Mouse (Mus musculus) left cerebral cortex, adult 2 months (tissue): Measurements from ENCODE around the gene Tbc1d19. TPM values are rescaled to one million over a fixed set of nuclear protein-coding genes. Genes with fewer than 3 reads are reported as not detected.
A peak's percentile ranks its signal among the peaks of the same experiment; 100 is the strongest.

Experiments
- DNase-seq, 2 experiments: peaks; one replicate each; pipeline ENCODE4 v3.0.0; 2021 to 2022; ENCODE audit warnings: low spot score in 2 of 2, mixed read lengths in 1 of 2; ENCODE audit errors: extremely low spot score in 1 of 2
- H3K27ac ChIP-seq: fragments of 200-600 bp; 2 replicates; pipeline ENCODE4 v1.8.1; 2022
- H3K4me3 ChIP-seq: fragments of 200-600 bp; 2 replicates; pipeline ENCODE4 v1.8.1; 2022
- CTCF ChIP-seq: fragments of 200-600 bp; IDR thresholded peaks from 2 replicates; pipeline ENCODE4 v1.8.1; 2022; ENCODE audit warnings: antibody characterized with exemption, mild to moderate bottlenecking, moderate library complexity
- intact Hi-C: fragments of 180-260 bp; cut with DNase I; formaldehyde crosslinking; loops from one replicate; pipeline ENCODE4 v1.15.1; 2025
- total RNA-seq, 2 experiments: library from RNA; stranded (reverse); gene quantifications; 2 replicates each; pipeline ENCODE4 v1.2.3; 2021

The Tbc1d19 gene
- total RNA-seq, 2 experiments from 2014 or later, result 45.2 to 48.7 TPM

DNA sequence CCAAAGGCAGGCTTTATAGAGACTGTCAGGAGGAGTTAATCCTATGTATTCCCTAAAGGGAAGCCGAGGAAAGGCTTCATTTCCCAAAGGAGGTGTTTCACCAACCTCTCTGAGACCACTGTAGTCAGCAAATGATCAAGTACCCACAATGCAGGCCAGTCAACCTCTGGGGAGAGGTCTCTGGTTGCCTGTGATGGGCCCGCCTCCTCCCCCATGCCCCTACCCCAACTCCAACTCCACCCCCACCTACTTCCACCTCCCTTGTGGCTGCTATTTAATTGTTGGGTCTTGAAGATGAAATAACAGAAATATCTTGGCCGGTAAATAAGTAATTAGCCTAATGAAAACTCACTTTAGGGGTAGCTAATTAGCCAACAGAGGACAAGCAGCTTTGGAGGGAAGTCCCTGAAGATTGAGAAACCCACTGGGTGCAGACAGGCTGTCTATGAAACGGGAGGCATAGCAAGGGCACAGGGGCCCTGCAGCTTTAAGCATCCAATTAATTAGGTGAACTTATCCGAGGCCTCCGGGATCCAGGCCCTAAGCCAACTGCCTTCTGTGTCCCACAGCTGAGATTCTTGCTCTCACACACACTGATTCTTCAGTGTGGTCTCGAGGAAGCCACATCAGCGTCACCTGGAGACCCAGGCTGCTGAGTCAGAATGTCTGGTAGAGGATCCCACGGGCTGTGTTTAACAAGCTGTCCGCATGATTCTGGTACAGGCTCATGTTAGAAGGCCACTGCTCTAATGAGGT lies 112.9 kb downstream of the Tbc1d19 start:
- no peak for DNase-seq
- H3K27ac ChIP-seq, result no peak overlapping the region
- intact Hi-C loops, result no loop called here
- no peak for TF ChIP-seq CTCF
- H3K4me3 ChIP-seq, result no peak overlapping the region

GRCm38 (mm10) chr5:53924005-53924404 lies 114.6 kb downstream of the Tbc1d19 start:
- intact Hi-C loops, result no loop called here
- DNase-seq, result no peak
- no peak overlapping the region for H3K4me3 ChIP-seq
- H3K27ac ChIP-seq, result no peak overlapping the region
- peak; percentile 34 for TF ChIP-seq CTCF

GRCm38 (mm10) chr5:53926301-53926855 lies 117.0 kb downstream of the Tbc1d19 start:
- Histone ChIP-seq H3K4me3 (no peak overlapping the region), H3K27ac (no peak overlapping the region)
- DNase-seq, result no peak
- intact Hi-C loops, result no loop called here
- TF ChIP-seq CTCF, result no peak

- intact Hi-C loops, result no loop called here
- Histone ChIP-seq H3K27ac (no peak overlapping the region), H3K4me3 (no peak overlapping the region)
- DNase-seq, result no peak
- TF ChIP-seq CTCF, result no peak
Observed at GRCm38 (mm10) chr5:53927886-53928285, 118.5 kb downstream of the Tbc1d19 start.

DNA sequence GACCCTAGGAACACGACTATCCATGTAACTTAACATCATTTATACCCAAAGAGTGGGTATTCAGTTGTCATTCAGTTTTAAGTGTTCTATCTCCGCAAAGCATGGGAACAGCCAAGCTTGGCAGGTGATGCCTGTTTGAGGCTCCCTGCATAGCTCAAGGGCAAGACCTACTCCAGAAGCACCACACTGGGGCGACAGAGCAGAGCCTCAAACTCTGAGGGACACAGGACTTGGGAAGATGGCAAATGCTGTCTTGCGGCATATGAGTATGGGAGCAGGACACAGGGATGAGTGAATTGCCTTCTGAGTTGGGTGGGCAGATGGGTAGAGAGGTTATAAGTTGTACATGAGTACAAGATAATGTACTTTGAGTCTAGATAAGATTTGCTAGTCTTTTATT lies 119.1 kb downstream of the Tbc1d19 start:
- intact Hi-C loops, result no loop called here
- Histone ChIP-seq H3K4me3 (no peak overlapping the region), H3K27ac (no peak overlapping the region; the same call in 1 of the 2 replicates)
- TF ChIP-seq CTCF, result no peak; the same call in 1 of the 2 replicates
- no peak for DNase-seq

DNA sequence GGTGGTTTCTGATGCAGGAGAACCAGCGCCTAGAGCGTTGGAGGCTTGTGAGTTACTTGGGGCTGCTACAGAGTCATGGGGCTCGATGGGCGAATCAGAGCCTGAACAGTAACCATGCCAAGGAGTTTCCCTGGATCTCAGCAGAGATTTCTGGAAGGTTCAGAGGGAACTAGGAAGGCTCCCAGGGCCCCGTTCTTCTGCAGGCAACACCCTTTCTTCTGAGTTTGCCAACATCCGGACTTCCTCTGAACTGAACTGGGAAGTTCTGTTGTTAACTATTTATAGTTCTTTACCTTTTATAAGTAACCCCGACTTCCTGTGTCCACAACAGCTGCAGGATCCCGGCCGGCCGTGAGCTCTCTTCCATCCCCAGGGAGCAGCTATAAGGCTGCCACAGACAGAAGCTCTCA lies 119.8 kb downstream of the Tbc1d19 start:
- peak overlapping the region; percentile 7; the same call in 1 of the 2 replicates for H3K27ac ChIP-seq
- H3K4me3 ChIP-seq, result no peak overlapping the region
- no peak for DNase-seq
- intact Hi-C loops, result no loop called here
- TF ChIP-seq CTCF, result no peak

DNA sequence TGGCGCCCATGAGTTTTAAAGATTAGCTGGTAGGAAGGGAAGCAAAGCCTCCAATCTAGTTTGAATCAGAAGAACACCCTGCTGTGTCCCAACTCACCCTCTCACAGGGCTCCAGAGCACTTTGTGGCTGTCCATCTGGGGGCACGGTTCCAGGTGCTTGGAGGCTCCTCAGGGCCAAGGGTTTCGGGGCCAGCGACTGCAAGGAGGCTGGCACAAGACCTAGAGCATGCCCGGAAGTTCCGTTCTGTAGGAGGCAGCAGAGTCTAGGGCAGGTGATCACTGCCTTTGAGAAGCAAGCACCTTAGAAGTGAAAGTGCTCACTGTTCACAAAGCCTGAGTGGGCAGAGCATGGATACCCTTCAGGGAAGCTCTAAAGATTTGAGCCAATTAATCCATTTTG lies 120.4 kb downstream of the Tbc1d19 start:
- intact Hi-C loops, result no loop called here
- no peak for DNase-seq
- Histone ChIP-seq H3K4me3 (no peak overlapping the region), H3K27ac (no peak overlapping the region)
- no peak for TF ChIP-seq CTCF

- H3K27ac ChIP-seq, result no peak overlapping the region
- intact Hi-C loops, result no loop called here
- DNase-seq, result no peak
- H3K4me3 ChIP-seq, result no peak overlapping the region
- no peak for TF ChIP-seq CTCF
Observed at GRCm38 (mm10) chr5:53931011-53931410, 121.6 kb downstream of the Tbc1d19 start.

GRCm38 (mm10) chr5:53933628-53934027 lies 124.2 kb downstream of the Tbc1d19 start:
- H3K4me3 ChIP-seq, result no peak overlapping the region
- no peak for TF ChIP-seq CTCF
- intact Hi-C loops, result no loop called here
- no peak overlapping the region for H3K27ac ChIP-seq
- no peak for DNase-seq

GRCm38 (mm10) chr5:53934040-53934439 lies 124.6 kb downstream of the Tbc1d19 start:
- Histone ChIP-seq H3K27ac (no peak overlapping the region), H3K4me3 (no peak overlapping the region)
- no peak for TF ChIP-seq CTCF
- DNase-seq, result no peak
- intact Hi-C loops, result no loop called here

- DNase-seq, result no peak
- TF ChIP-seq CTCF, result no peak
- Histone ChIP-seq H3K27ac (no peak overlapping the region), H3K4me3 (no peak overlapping the region)
- intact Hi-C loops, result no loop called here
Observed at GRCm38 (mm10) chr5:53934826-53935225, 125.4 kb downstream of the Tbc1d19 start.

GRCm38 (mm10) chr5:53937187-53937586 lies 127.8 kb downstream of the Tbc1d19 start:
- no peak for DNase-seq
- no peak overlapping the region for H3K27ac ChIP-seq
- no peak for TF ChIP-seq CTCF
- intact Hi-C loops, result no loop called here
- H3K4me3 ChIP-seq, result no peak overlapping the region

DNA sequence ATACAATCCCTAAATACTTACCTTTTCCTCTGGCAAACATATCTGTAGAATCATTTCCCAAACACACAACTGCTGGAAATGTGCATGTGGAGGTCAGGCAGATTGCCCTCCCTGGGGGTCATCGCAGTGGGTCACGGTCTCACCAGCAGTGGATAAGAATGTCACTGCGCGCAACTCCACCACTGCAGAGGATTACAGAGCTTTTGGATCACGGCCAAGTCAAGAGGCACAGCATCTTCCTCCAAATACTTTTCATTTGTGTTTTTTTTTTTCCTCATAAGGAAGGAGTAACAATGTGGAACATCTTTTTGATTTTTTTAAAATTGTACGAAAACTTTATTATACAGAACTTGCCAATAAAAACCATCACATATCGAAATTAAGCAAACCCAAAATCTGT lies 129.6 kb downstream of the Tbc1d19 start:
- no peak for TF ChIP-seq CTCF
- H3K27ac ChIP-seq, result no peak overlapping the region
- no peak overlapping the region for H3K4me3 ChIP-seq
- DNase-seq, result no peak
- intact Hi-C loops, result no loop called here
